Mouse (Mus musculus) intestine, embryonic 15.5 days (tissue): ENCODE data around the gene Slc25a19. TPM values are rescaled to one million over a fixed set of nuclear protein-coding genes. Genes with fewer than 3 reads are reported as not detected.

ENCODE experiments used
- ATAC-seq: fragments of 200-750 bp; cut with Nextera tagmentation; 2 replicates; pipeline ENCODE4 v1.8.0; 2017; ENCODE audit warnings: moderate TSS enrichment, moderate library complexity
- H3K27ac ChIP-seq: fragments of 300-500 bp; sonication (generic); 2 replicates; pipeline ENCODE4 v1.5.1; 2015; ENCODE audit warnings: mild to moderate bottlenecking, inconsistent platforms
- H3K27me3 ChIP-seq: fragments of 300-500 bp; sonication (generic); replicated peaks from 2 replicates; pipeline ENCODE4 v1.6.1; 2015; ENCODE audit warnings: inconsistent platforms
- H3K36me3 ChIP-seq: fragments of 300-500 bp; sonication (generic); 2 replicates; pipeline ENCODE4 v1.6.1; 2015; ENCODE audit warnings: inconsistent platforms
- H3K4me1 ChIP-seq: fragments of 300-500 bp; sonication (generic); replicated peaks from 2 replicates; pipeline ENCODE4 v1.6.1; 2015; ENCODE audit warnings: inconsistent platforms
- H3K4me2 ChIP-seq: fragments of 300-500 bp; sonication (generic); replicated peaks from 2 replicates; pipeline ENCODE4 v1.6.1; 2015; ENCODE audit warnings: mild to moderate bottlenecking, inconsistent platforms
- H3K4me3 ChIP-seq: fragments of 300-500 bp; sonication (generic); replicated peaks from 2 replicates; pipeline ENCODE4 v1.5.1; 2015; ENCODE audit warnings: inconsistent platforms
- H3K9ac ChIP-seq: fragments of 300-500 bp; sonication (generic); 2 replicates; pipeline ENCODE4 v1.6.1; 2015; ENCODE audit warnings: inconsistent platforms
- H3K9me3 ChIP-seq: fragments of 300-500 bp; sonication (generic); 2 replicates; pipeline ENCODE4 v1.6.1; 2016; ENCODE audit warnings: inconsistent platforms
- WGBS: fragments of 180-500 bp; shearing (Covaris S2); methylation state at CpG from one replicate; pipeline ENCODE4 v1.1.7; 2015; 5-methylcytosine and 5-hydroxymethylcytosine counted together
- polyA plus RNA-seq: library from polyadenylated mRNA; unstranded; fragments of >200 nt; fragmentation: Nextera tagmentation; extraction: Ambion mirVana; gene quantifications from 2 replicates; pipeline ENCODE4 v1.2.1, GENCODE M21; 2015

Gene Slc25a19
- polyA plus RNA-seq, 1 experiment from 2014 or later: 24.7 TPM

DNA sequence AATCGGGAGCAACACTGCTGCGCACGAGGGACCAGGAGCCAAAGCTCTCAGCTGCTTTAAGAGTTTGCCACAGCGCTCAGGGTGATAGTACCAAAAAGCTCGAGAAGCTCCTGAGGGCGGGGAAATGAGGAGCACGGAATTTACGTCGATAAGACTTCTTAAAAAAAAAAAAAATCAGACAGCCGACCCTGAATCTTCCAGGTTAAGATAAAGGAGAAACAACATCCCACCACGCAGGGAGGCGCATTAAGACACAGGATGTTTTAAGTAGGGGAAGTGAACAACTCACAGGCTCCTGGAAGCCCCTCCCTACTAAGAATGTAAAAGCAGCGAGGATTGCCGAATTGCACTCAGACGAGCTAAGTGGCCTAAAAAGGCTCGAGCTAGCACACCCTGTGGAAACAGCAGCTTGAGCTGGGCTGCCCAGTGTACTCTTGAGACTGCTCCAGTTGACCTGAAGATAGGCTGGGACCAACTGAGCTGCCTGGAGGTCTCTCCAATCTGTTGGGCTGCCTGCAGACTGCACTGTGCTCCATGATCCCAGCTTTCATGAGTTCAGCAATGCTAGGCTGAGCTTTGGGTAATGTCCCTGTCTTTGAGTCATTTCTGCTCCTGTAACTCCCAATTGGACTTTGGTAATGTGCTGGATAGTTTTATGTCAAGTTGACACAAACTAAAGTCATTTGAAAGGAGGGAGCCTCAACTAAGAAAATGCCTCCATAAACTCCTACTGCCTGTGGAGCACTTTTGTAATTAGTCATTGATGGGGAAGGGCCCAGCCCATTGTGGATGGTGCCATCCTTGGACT lies 14.8 kb downstream of the Slc25a19 start:
- peaks cover 12% of the 10 kb centered on the region for H3K36me3 ChIP-seq
- H3K4me1 ChIP-seq: peaks cover 13% of the 10 kb centered on the region
- H3K9me3 ChIP-seq: no peaks in the 10 kb centered on the region
- H3K4me3 ChIP-seq: peak overlapping the region; percentile 79
- H3K4me2 ChIP-seq: peak overlapping the region; percentile 91
- no peaks in the 10 kb centered on the region for H3K27me3 ChIP-seq
- WGBS: under 1% methylated on average over 16 of the region's 16 CpGs
- peak overlapping the region; percentile 98 for H3K27ac ChIP-seq
- peak; percentile 11; the same call in 1 of the 2 replicates for ATAC-seq
- peak overlapping the region; percentile 87 for H3K9ac ChIP-seq

DNA sequence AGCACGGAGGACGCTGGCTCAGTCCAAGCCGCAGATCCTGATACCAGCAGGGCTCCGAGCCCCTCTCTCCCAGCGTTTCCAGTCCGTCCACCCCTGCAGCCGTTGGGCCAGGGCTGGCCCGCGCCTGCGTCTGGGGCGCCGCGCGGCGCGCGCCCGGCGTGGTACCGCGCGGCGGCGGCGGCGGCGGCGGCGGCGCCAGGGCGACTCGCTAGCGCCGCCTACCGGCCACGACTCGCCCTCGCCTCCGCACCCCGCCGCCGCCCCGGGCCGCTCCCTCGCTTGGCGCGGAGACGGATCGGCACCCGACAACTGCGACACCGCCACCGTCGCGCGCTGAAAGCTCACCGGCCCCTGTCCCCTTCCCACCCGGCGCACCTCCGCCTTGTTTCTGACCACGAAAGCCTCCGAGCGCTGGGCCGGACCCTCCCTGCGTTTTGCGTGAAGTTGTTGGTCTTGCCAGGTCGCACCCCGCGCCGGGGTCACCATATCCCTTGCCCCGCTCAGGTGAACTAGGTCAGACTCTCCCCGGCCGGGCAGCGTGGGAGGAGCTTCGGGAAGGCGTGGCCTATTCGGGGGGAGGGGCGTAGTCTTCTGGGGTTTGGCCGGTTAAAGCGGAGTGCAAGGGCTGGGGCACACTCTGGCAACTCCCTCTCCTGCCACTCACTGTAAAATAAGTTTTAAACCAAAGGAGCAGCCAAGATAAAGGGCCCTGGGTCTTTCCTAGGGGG lies 15.5 kb downstream of the Slc25a19 start, which contains the start of gene Mif4gd:
Mif4gd (minus strand) TSS at position 560 of the 728 bp plus-strand sequence.
- H3K9ac ChIP-seq: peak within 1 kb of the TSS; percentile 87
- H3K4me2 ChIP-seq: peak within 1 kb of the TSS; percentile 91
- ATAC-seq: peak; percentile 92
- peak within 1 kb of the TSS; percentile 98 for H3K27ac ChIP-seq
- H3K36me3 ChIP-seq: peaks cover 15% of the 10 kb centered on the region
- H3K4me3 ChIP-seq: peak within 1 kb of the TSS; percentile 79
- no peaks in the 10 kb centered on the region for H3K27me3 ChIP-seq
- peaks cover 13% of the 10 kb centered on the region for H3K4me1 ChIP-seq
- under 1% methylated on average over 80 of the region's 80 CpGs for WGBS
- H3K9me3 ChIP-seq: no peaks in the 10 kb centered on the region

DNA sequence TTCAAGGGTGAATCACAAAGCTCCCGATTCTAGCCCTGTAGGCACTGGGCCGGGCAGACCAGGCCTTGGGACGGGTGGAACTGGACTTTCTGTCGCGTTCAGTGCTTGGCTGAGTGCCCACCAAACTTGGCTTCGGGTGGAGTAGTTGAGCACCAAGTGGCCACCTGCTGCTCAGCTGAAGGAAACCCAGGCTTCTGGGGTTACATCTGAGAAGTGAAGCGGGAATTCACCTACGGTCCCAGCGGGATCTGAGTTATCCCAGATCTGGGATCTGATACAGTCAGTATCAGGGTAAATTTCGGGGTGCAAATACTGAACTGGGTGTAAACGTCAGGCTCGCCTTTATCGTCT lies 16.1 kb downstream of the Slc25a19 start:
- Histone ChIP-seq H3K9me3 (no peaks in the 10 kb centered on the region), H3K4me1 (peaks cover 13% of the 10 kb centered on the region), H3K27me3 (no peaks in the 10 kb centered on the region), H3K4me2 (peak overlapping the region; percentile 91), H3K4me3 (peak overlapping the region; percentile 79), H3K9ac (peak overlapping the region; percentile 87), H3K36me3 (peaks cover 20% of the 10 kb centered on the region), H3K27ac (peak overlapping the region; percentile 98)
- ATAC-seq: peak; percentile 29
- 2% methylated on average over 13 of the region's 13 CpGs for WGBS

DNA sequence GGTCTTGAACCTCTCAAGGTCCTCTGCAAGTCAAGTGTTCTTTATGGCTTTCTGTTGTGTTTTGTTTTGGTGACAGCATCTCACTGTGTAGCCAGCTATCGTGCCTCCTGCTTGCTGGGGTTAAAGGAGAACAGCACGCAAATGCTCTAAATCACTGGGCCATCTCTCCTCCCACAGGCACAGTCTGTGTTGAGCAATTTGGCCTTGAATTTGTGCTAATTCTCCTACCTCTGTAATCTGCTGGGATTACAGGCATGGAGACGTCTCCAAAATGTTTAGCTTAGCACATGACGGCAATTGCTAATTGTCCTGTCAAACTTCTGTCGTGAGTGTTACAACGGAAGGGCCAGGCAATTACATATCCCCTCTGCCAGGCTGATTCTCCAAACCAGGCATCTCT lies 16.9 kb downstream of the Slc25a19 start:
- Histone ChIP-seq H3K27ac (no peak overlapping the region), H3K9ac (no peak overlapping the region), H3K4me3 (no peak overlapping the region), H3K9me3 (no peaks in the 10 kb centered on the region), H3K27me3 (no peaks in the 10 kb centered on the region), H3K4me1 (peaks cover 13% of the 10 kb centered on the region), H3K4me2 (peak overlapping the region; percentile 91; the same call in 1 of the 2 replicates), H3K36me3 (peaks cover 29% of the 10 kb centered on the region)
- WGBS: 62% methylated on average over 6 of the region's 6 CpGs
- ATAC-seq: no peak

DNA sequence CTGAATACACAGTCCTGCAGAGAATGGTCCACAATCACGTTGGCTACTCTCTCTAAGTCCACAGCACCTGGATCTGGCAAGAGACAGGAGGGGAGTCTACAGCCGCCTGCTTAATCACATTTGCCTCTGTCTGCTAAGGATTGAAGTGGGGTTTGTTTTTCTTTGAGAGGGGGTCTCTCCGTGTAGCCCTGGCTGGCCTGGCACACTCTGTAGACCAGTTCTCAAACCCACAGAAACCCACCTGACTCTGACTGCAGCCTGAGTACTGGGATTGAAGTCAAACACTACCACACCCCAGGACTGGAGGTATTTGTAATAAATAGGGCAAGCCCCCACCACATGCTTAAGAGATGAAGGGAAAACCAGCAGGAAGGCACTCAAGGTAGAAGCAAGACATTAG lies 18.5 kb downstream of the Slc25a19 start:
- Histone ChIP-seq H3K9me3 (no peaks in the 10 kb centered on the region), H3K4me3 (no peak overlapping the region), H3K4me1 (peaks cover 21% of the 10 kb centered on the region), H3K27me3 (no peaks in the 10 kb centered on the region), H3K36me3 (peaks cover 33% of the 10 kb centered on the region), H3K4me2 (no peak overlapping the region), H3K9ac (no peak overlapping the region), H3K27ac (no peak overlapping the region)
- no peak for ATAC-seq
- WGBS: 70% methylated on average over 3 of the region's 3 CpGs

DNA sequence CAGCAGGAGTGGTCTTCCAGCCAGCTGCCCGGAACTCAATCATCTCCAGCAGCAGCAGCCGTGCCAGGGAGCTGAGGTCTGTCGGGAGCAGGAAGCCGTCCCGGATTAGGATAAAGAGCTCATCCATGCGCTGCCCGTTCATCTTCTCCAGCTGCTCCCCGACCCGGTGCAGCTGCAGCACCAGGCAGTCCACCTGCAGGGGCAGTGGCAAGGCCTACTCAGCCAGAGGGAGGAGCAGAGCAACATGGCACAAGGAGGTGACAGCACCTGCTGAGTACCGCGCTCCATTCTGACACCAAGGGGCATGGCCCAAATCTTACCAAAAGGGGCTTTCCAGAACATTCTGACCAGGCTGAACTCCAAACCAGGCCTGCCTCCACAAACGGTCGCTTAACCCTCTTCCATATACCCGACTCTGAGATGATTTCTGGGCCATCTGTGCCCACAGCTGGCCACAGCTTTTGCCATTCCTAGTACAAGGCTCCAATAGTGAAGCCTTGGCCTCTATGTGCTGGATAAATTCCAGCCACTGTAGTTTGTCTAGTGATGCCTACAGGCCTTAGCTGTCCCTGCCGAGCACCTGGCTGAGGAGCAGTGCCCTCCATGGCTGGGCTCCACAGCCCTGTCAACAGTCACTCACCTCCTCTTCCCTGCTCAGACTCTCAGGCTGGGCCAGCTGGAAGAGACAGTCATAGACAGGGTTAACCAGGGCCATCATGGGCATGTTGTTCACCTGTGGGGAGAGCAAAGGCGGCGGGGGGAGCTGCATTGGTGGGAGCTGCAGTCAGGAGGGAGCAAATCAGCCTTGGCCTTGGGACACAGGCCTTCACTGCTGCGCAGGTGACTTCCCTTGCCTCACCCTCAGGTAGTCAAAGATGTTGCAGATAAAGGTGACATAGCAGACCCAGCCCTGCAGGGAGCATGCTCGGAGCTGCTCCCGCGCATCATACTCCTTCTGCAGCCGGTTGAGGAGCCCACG lies 19.4 kb downstream of the Slc25a19 start:
- 74% methylated on average over 23 of the region's 23 CpGs for WGBS
- no peaks in the 10 kb centered on the region for H3K27me3 ChIP-seq
- no peak overlapping the region for H3K9ac ChIP-seq
- H3K9me3 ChIP-seq: no peaks in the 10 kb centered on the region
- no peak overlapping the region for H3K4me3 ChIP-seq
- H3K4me2 ChIP-seq: no peak overlapping the region
- H3K36me3 ChIP-seq: peaks cover 33% of the 10 kb centered on the region
- ATAC-seq: no peak
- peaks cover 20% of the 10 kb centered on the region for H3K4me1 ChIP-seq
- no peak overlapping the region for H3K27ac ChIP-seq

DNA sequence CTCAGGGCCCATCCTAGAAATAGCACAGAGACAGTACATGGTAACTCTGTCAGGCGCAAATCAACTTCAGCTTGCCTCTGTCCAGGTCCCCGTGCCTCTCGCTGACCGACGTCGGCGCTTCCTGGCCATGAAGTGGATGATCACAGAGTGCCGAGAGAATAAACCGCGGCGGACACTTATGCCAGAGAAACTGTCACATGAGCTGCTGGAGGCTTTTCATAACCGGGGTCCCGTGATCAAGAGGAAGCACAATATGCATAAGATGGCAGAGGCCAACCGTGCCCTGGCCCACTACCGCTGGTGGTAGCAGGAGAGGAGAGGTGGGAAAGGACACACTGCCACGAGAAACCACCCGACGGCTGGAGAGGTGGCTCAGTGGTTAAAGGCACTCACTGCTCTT lies 21.4 kb downstream of the Slc25a19 start:
- no peak for ATAC-seq
- WGBS: 95% methylated on average over 18 of the region's 18 CpGs
- H3K9ac ChIP-seq: no peak overlapping the region

DNA sequence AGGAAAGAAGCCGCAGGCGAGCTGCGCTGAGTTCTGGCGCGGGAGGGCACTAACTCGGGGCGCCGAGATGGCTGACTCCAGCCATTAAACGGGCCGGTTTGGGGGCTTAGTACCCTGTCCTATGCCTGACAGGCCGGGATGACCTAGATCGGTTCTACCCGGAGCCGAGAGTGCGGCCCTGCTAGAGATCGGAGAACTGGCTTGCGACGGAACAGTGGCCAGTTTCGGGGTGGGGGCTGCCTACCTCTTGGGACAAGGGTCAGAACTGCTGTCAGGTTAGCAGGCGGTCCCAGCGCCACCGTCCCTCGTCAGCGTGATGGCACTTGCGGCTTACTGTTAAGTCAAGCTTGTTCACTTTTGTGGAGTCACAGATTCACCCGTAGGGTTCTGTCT lies 23.8 kb downstream of the Slc25a19 start:
- Histone ChIP-seq H3K27ac (peak overlapping the region; percentile 88), H3K4me3 (peak overlapping the region; percentile 94), H3K36me3 (peaks cover 31% of the 10 kb centered on the region), H3K4me1 (peaks cover 15% of the 10 kb centered on the region), H3K27me3 (no peaks in the 10 kb centered on the region), H3K4me2 (peak overlapping the region; percentile 80), H3K9ac (peak overlapping the region; percentile 91), H3K9me3 (no peaks in the 10 kb centered on the region)
- ATAC-seq: peak; percentile 35
- under 1% methylated on average over 26 of the region's 26 CpGs for WGBS

More for the DNA sequence above, 21.4 kb downstream of the Slc25a19 start:
- Histone ChIP-seq H3K27me3 (no peaks in the 10 kb centered on the region), H3K4me1 (peaks cover 17% of the 10 kb centered on the region), H3K27ac (no peak overlapping the region), H3K4me3 (no peak overlapping the region), H3K4me2 (no peak overlapping the region), H3K36me3 (peaks cover 33% of the 10 kb centered on the region), H3K9me3 (no peaks in the 10 kb centered on the region)

DNA sequence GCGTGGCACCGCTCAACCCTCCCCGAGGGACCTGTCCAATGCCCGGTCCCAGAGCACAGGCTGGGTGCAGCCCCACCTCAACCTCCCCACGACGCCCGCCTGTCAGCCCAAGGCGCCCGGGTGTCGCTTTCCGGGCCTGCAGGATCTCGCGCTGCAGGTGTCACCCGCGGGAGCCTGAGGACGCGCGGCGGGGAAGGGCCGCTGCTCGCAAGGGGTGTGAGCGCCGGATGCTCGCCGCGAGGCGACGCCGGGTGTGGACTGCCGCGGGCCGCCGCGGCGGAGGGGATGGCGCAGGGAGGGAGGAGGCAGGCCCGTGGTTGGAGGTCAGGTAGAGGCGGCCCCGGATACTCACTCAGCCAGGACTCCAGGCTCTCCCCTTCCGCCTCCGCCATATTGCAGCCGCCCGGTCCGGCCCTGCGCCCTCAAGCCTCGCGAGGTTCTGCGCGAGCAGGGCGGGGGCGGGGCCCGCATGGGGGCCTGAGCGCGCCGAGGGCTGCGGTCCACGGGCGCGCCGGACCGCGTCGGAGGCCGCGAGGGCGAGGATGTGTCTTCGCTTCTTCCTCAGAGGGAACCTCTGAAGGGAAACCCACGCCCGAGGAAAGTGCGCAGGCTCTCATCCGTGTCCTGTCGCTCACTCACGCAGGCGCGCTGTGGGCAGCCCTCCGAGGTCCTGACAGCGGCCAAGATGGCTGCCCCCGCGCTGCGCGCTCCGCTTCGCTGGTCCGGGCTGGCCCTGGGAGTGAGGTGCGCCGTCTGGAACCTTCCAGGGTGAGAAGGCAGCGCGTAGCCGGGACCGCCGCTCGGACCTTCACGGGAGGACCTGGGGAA lies 24.4 kb downstream of the Slc25a19 start, which contains the start of the genes Mrps7 and Gga3:
Mrps7 (plus strand) TSS at position 450 of the 828 bp plus-strand sequence.
Gga3 (minus strand) TSS at position 576 of the 828 bp plus-strand sequence.
- Histone ChIP-seq H3K4me2 (peak within 1 kb of the TSS; percentile 80), H3K4me3 (peak within 1 kb of the TSS; percentile 94), H3K27ac (peak within 1 kb of the TSS; percentile 88), H3K9me3 (no peaks in the 10 kb centered on the region), H3K4me1 (peaks cover 15% of the 10 kb centered on the region), H3K36me3 (peaks cover 25% of the 10 kb centered on the region), H3K9ac (peak within 1 kb of the TSS; percentile 91), H3K27me3 (no peaks in the 10 kb centered on the region)
- under 1% methylated on average over 87 of the region's 93 CpGs for WGBS
- ATAC-seq: peak; percentile 98

DNA sequence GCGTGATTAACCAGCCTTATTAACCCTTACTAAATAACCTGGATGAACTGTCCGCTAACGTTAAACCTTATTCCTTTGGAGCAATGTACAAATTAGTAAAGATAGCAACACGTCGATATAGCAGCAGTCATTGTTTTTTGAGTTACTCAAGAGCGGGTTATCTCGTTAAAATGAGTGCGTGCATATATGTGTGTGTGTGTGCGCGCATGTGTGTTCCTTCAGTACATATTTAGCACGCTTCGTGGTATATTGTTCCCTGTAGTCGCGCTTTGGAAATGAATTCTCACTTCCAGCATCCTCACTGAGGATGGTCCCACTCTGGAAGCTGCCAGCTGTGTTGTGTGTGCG lies 25.0 kb downstream of the Slc25a19 start:
- Histone ChIP-seq H3K27me3 (no peaks in the 10 kb centered on the region), H3K9ac (peak overlapping the region; percentile 91), H3K36me3 (peaks cover 21% of the 10 kb centered on the region), H3K4me2 (peak overlapping the region; percentile 80), H3K9me3 (no peaks in the 10 kb centered on the region), H3K4me3 (peak overlapping the region; percentile 94), H3K4me1 (peaks cover 15% of the 10 kb centered on the region), H3K27ac (peak overlapping the region; percentile 88)
- WGBS: 4% methylated on average over 15 of the region's 15 CpGs
- no peak for ATAC-seq

DNA sequence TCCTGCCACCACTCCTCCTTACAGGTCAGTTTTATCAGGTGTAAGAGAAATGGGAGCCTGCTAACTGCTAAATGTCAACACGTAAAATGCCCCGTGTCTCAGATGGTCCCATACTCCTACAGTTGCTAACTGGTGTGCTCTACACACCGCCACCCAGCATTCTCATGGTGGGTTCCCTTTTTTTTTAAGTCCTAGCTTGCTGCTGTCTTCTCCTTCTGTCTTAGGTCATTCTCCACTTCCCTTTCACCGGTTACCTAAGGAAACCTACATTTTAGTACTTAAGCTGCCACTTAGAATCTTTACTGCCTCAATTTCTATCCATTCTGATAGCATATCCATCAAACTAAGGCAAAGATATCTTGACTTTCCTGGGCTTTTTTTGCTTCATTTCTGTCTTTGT lies 26.9 kb downstream of the Slc25a19 start:
- WGBS: 86% methylated on average over 4 of the region's 4 CpGs
- peaks cover 14% of the 10 kb centered on the region for H3K36me3 ChIP-seq
- H3K9me3 ChIP-seq: no peaks in the 10 kb centered on the region
- H3K27ac ChIP-seq: no peak overlapping the region
- ATAC-seq: no peak
- no peak overlapping the region for H3K4me3 ChIP-seq
- no peaks in the 10 kb centered on the region for H3K27me3 ChIP-seq
- peaks cover 15% of the 10 kb centered on the region for H3K4me1 ChIP-seq
- no peak overlapping the region for H3K4me2 ChIP-seq
- H3K9ac ChIP-seq: no peak overlapping the region
